Mouse (Mus musculus) MEL (cell line): Measurements from ENCODE around the gene Cdh4. TPM values are rescaled to one million over a fixed set of nuclear protein-coding genes. Genes with fewer than 3 reads are reported as not detected.

ENCODE experiments used
- DNase-seq: peaks from one replicate; pipeline ENCODE4 v3.0.0; 2011; ENCODE audit warnings: low read depth, low spot score
- H3K27ac ChIP-seq: 2 replicates; pipeline ENCODE4 v1.5.1; 2012; ENCODE audit warnings: low read depth, mild to moderate bottlenecking, control low read depth, low read length, moderate library complexity; ENCODE audit not compliant: control insufficient read depth
- H3K27me3 ChIP-seq, 2 experiments: fragments of 150-350 bp in 1 of 2; sonication (generic) in 1 of 2; 2 replicates each; pipeline ENCODE4 v1.6.1; 2012; ENCODE audit warnings: low read length in 2 of 2, mild to moderate bottlenecking in 2 of 2, improper control_type of control experiment in 1 of 2, moderate library complexity in 1 of 2; ENCODE audit not compliant: insufficient read depth in 2 of 2, control insufficient read depth in 1 of 2
- H3K36me3 ChIP-seq, 2 experiments: 2 replicates each; pipeline ENCODE4 v1.6.1; 2012 to 2014; ENCODE audit warnings: low read length in 2 of 2, improper control_type of control experiment in 1 of 2, inconsistent platforms in 1 of 2, mild to moderate bottlenecking in 1 of 2; ENCODE audit not compliant: insufficient read depth in 2 of 2, control insufficient read depth in 1 of 2
- H3K4me1 ChIP-seq, 2 experiments: fragments of 150-350 bp in 1 of 2; sonication (generic) in 1 of 2; 2 replicates each; pipeline ENCODE4 v1.6.1; 2012; ENCODE audit warnings: low read length in 2 of 2, improper control_type of control experiment in 1 of 2, mild to moderate bottlenecking in 1 of 2; ENCODE audit not compliant: insufficient read depth in 2 of 2, control insufficient read depth in 1 of 2
- H3K4me3 ChIP-seq, 2 experiments: fragments of 150-350 bp in 1 of 2; sonication (generic) in 1 of 2; 2 replicates each; pipeline ENCODE4 v1.5.1; 2012; ENCODE audit warnings: low read depth in 2 of 2, low read length in 2 of 2, mild to moderate bottlenecking in 2 of 2, moderate library complexity in 2 of 2, control low read depth in 1 of 2, improper control_type of control experiment in 1 of 2; ENCODE audit not compliant: control insufficient read depth in 1 of 2, insufficient read depth in 1 of 2
- H3K79me2 ChIP-seq: 2 replicates; pipeline ENCODE4 v1.6.1; 2012; ENCODE audit warnings: mild to moderate bottlenecking, low read length, moderate library complexity; ENCODE audit not compliant: control insufficient read depth, poor library complexity, insufficient read depth
- H3K9ac ChIP-seq: 2 replicates; pipeline ENCODE4 v1.6.1; 2012; ENCODE audit warnings: low read depth, mild to moderate bottlenecking, control low read depth, low read length, moderate library complexity; ENCODE audit not compliant: control insufficient read depth, poor library complexity, severe bottlenecking
- H3K9me3 ChIP-seq: fragments of 150-350 bp; sonication (generic); replicated peaks from 2 replicates; pipeline ENCODE4 v1.6.1; 2012; ENCODE audit warnings: mild to moderate bottlenecking, low read length, improper control_type of control experiment, moderate library complexity; ENCODE audit not compliant: insufficient read depth
- CHD1 ChIP-seq: IDR thresholded peaks from 2 replicates; pipeline ENCODE4 v1.6.1; 2012; ENCODE audit warnings: low read depth, mild to moderate bottlenecking, inconsistent platforms, low read length, improper control_type of control experiment
- CHD2 ChIP-seq: IDR thresholded peaks from 2 replicates; pipeline ENCODE4 v1.6.1; 2011; ENCODE audit warnings: low read length, improper control_type of control experiment
- ELF1 ChIP-seq: IDR thresholded peaks from 2 replicates; pipeline ENCODE4 v1.6.1; 2014; ENCODE audit warnings: low read depth, mild to moderate bottlenecking, inconsistent platforms, low read length, improper control_type of control experiment, moderate library complexity
- EP300 ChIP-seq, 2 experiments: IDR thresholded peaks; 2 replicates each; pipeline ENCODE4 v1.6.1; 2011; ENCODE audit warnings: improper control_type of control experiment in 2 of 2, low read length in 2 of 2, low read depth in 1 of 2, mild to moderate bottlenecking in 1 of 2
- GABPA ChIP-seq: IDR thresholded peaks from 2 replicates; pipeline ENCODE4 v1.6.1; 2012; ENCODE audit warnings: low read depth, mild to moderate bottlenecking, inconsistent platforms, low read length, improper control_type of control experiment, moderate library complexity
- GATA1 ChIP-seq: IDR thresholded peaks from 2 replicates; pipeline ENCODE4 v1.6.1; 2011; ENCODE audit warnings: low read depth, low read length, improper control_type of control experiment
- HCFC1 ChIP-seq: IDR thresholded peaks from 2 replicates; pipeline ENCODE4 v1.6.1; 2012; ENCODE audit warnings: low read depth, mild to moderate bottlenecking, inconsistent platforms, low read length, improper control_type of control experiment, moderate library complexity
- JUND ChIP-seq: IDR thresholded peaks from 2 replicates; pipeline ENCODE4 v1.6.1; 2011; ENCODE audit warnings: low read depth, mild to moderate bottlenecking, improper control_type of control experiment, low read length
- MAFK ChIP-seq: IDR thresholded peaks from 2 replicates; pipeline ENCODE4 v1.6.1; 2011; ENCODE audit warnings: low read depth, mild to moderate bottlenecking, low read length, improper control_type of control experiment, borderline replicate concordance
- MAZ ChIP-seq: IDR thresholded peaks from 2 replicates; pipeline ENCODE4 v1.6.1; 2012; ENCODE audit warnings: low read depth, mild to moderate bottlenecking, inconsistent platforms, low read length, improper control_type of control experiment
- MXI1 ChIP-seq: IDR thresholded peaks from 2 replicates; pipeline ENCODE4 v1.6.1; 2011; ENCODE audit warnings: mild to moderate bottlenecking, low read depth, low read length, improper control_type of control experiment
- MYC ChIP-seq: IDR thresholded peaks from 2 replicates; pipeline ENCODE4 v1.6.1; 2011; ENCODE audit warnings: low read depth, mild to moderate bottlenecking, low read length, improper control_type of control experiment, moderate library complexity
- NELFE ChIP-seq: IDR thresholded peaks from 2 replicates; pipeline ENCODE4 v1.6.1; 2011; ENCODE audit warnings: low read depth, low read length, improper control_type of control experiment
- NRF1 ChIP-seq: IDR thresholded peaks from 2 replicates; pipeline ENCODE4 v1.6.1; 2014; ENCODE audit warnings: low read depth, mild to moderate bottlenecking, inconsistent platforms, low read length, improper control_type of control experiment, moderate library complexity; ENCODE audit not compliant: poor library complexity, insufficient read depth, severe bottlenecking
- POLR2A ChIP-seq, 2 experiments: IDR thresholded peaks; 2 replicates each; pipeline ENCODE4 v1.6.1; 2011 to 2012; ENCODE audit warnings: low read length in 2 of 2, mild to moderate bottlenecking in 2 of 2, control low read depth in 1 of 2, improper control_type of control experiment in 1 of 2, low read depth in 1 of 2, moderate library complexity in 1 of 2; ENCODE audit not compliant: control insufficient read depth in 1 of 2, insufficient read depth in 1 of 2, poor library complexity in 1 of 2
- POLR2AphosphoS5 ChIP-seq: IDR thresholded peaks from 2 replicates; pipeline ENCODE4 v1.6.1; 2012; ENCODE audit warnings: low read depth, borderline replicate concordance, mild to moderate bottlenecking, inconsistent platforms, low read length, moderate library complexity, mixed read lengths
- RCOR1 ChIP-seq: IDR thresholded peaks from 2 replicates; pipeline ENCODE4 v1.6.1; 2012; ENCODE audit warnings: low read depth, mild to moderate bottlenecking, inconsistent platforms, low read length, improper control_type of control experiment
- SMC3 ChIP-seq: IDR thresholded peaks from 2 replicates; pipeline ENCODE4 v1.6.1; 2011; ENCODE audit warnings: low read depth, low read length, improper control_type of control experiment
- TAL1 ChIP-seq: IDR thresholded peaks from 2 replicates; pipeline ENCODE4 v1.6.1; 2012; ENCODE audit warnings: mild to moderate bottlenecking, inconsistent platforms, low read length, moderate library complexity, mixed read lengths
- TBP ChIP-seq: IDR thresholded peaks from 2 replicates; pipeline ENCODE4 v1.8.0; 2011; ENCODE audit warnings: low read depth, low read length, improper control_type of control experiment
- TCF12 ChIP-seq: IDR thresholded peaks from 2 replicates; pipeline ENCODE4 v1.6.1; 2014; ENCODE audit warnings: low read depth, mild to moderate bottlenecking, inconsistent platforms, low read length, improper control_type of control experiment, moderate library complexity
- USF2 ChIP-seq, 2 experiments: IDR thresholded peaks; 2 replicates each; pipeline ENCODE4 v1.6.1; 2011 to 2012; ENCODE audit warnings: improper control_type of control experiment in 2 of 2, low read length in 2 of 2, borderline replicate concordance in 1 of 2, inconsistent platforms in 1 of 2, low read depth in 1 of 2, mild to moderate bottlenecking in 1 of 2; ENCODE audit not compliant: insufficient read depth in 1 of 2
- ZC3H11A ChIP-seq: IDR thresholded peaks from 2 replicates; pipeline ENCODE4 v1.6.1; 2012; ENCODE audit warnings: low read depth, mild to moderate bottlenecking, inconsistent platforms, low read length, improper control_type of control experiment
- ZNF384 ChIP-seq: IDR thresholded peaks from 2 replicates; pipeline ENCODE4 v1.6.1; 2012; ENCODE audit warnings: low read depth, mild to moderate bottlenecking, inconsistent platforms, low read length, improper control_type of control experiment
- polyA plus RNA-seq, 2 experiments: library from polyadenylated mRNA; stranded (reverse) in 1 of 2; unstranded in 1 of 2; fragments of >175 nt in 1 of 2; fragments of >200 nt in 1 of 2; gene quantifications; 2 replicates each; pipeline versions ENCODE4 v1.2.1 to v1.2.4; 2012; ENCODE audit warnings: low replicate concordance in 2 of 2, low read depth in 1 of 2; ENCODE audit not compliant: insufficient read length in 2 of 2, insufficient read depth in 1 of 2, missing spikeins in 1 of 2
- total RNA-seq: library from RNA; depleted of rRNA; stranded (reverse); fragments of 300-350 nt; gene quantifications from 2 replicates; pipeline ENCODE4 v1.2.3, GENCODE M21; 2012

Cdh4 gene
- total and polyA plus RNA-seq, 3 experiments, result not detected

DNA sequence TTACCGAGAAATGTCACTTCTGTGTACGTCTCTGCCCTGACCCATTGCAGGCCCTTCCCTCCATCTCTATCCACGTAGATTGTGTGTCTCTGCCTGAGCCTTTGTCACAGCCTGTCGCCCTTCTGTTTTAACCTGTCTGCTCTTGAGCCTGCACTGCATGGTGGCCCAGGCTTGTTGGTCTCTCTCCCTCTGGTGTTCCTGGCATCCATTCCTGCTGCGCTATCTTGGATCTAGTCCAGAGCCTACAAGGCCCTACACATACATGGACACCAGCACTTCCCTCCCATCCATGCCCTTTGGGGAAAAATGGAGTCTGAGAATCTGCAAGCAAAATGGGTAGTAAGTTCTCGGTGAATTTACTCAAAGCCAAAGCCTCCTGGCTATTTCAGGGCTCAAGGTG is 91.0 kb downstream of the Cdh4 start:
- Histone ChIP-seq H3K4me3 (no peak overlapping the region), H3K27ac (no peak overlapping the region), H3K4me1 (no peaks in the 10 kb centered on the region), H3K27me3 (no peaks in the 10 kb centered on the region), H3K79me2 (no peaks in the 10 kb centered on the region), H3K9ac (no peak overlapping the region), H3K9me3 (no peaks in the 10 kb centered on the region), H3K36me3 (no peaks in the 10 kb centered on the region)
- DNase-seq, result no peak
- TF ChIP-seq SMC3 (no peak), MXI1 (no peak), HCFC1 (no peak), ELF1 (no peak), RCOR1 (no peak), TCF12 (no peak), NELFE (no peak), JUND (no peak), POLR2A (IDR thresholded peaks at IDR 0.05; ENCODE audit: control insufficient read depth in 1 of 2, insufficient read depth in 1 of 2, low read depth in 1 of 2, low read length in 2 of 2, poor library complexity in 1 of 2) (no peak), POLR2AphosphoS5 (no peak), GABPA (no peak), TAL1 (no peak), MAFK (no peak), MAZ (no peak), ZNF384 (no peak), USF2 (IDR thresholded peaks at IDR 0.05; ENCODE audit: borderline replicate concordance in 1 of 2, insufficient read depth in 1 of 2, low read depth in 1 of 2, low read length in 2 of 2) (no peak), TBP (no peak)

DNA sequence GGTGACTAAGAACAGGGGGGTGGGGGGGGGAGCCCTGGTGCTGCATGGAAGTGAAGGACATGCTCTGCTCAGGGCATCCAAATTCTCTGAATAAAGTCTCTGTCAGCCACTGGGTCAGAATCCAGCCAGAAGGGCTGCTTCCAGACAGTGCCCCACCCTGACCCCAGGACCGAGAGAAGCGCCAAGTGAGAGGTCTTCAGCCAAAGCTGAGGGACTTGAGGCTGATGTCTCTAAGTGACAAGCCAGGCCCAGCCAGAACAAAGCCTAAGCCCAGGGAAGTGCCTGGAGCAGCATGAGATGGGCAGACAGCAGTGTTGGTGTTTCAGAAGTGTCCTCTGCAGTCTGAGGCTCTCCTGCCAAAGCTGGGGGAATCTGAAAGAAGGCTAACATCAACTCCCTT is 91.7 kb downstream of the Cdh4 start:
- no peak overlapping the region for H3K4me3 ChIP-seq
- H3K9me3 ChIP-seq, result no peaks in the 10 kb centered on the region
- H3K27me3 ChIP-seq, result no peaks in the 10 kb centered on the region
- H3K36me3 ChIP-seq, result no peaks in the 10 kb centered on the region
- H3K9ac ChIP-seq, result no peak overlapping the region
- no peak for TF ChIP-seq MYC
- no peak for TF ChIP-seq RCOR1
- TF ChIP-seq EP300 (IDR thresholded peaks at IDR 0.05; ENCODE audit: low read depth in 1 of 2, low read length in 2 of 2), result no peak
- no peak for TF ChIP-seq USF2 (IDR thresholded peaks at IDR 0.05; ENCODE audit: borderline replicate concordance in 1 of 2, insufficient read depth in 1 of 2, low read depth in 1 of 2, low read length in 2 of 2)
- TF ChIP-seq ZNF384, result no peak
- TF ChIP-seq CHD1, result no peak
- TF ChIP-seq CHD2, result no peak
- no peak for TF ChIP-seq GABPA
- no peak for TF ChIP-seq ZC3H11A
- TF ChIP-seq GATA1, result no peak
- TF ChIP-seq POLR2A (IDR thresholded peaks at IDR 0.05; ENCODE audit: control insufficient read depth in 1 of 2, insufficient read depth in 1 of 2, low read depth in 1 of 2, low read length in 2 of 2, poor library complexity in 1 of 2), result no peak
- no peak for TF ChIP-seq JUND
- TF ChIP-seq NRF1, result no peak
- TF ChIP-seq HCFC1, result no peak
- DNase-seq, result no peak
- H3K27ac ChIP-seq, result no peak overlapping the region
- no peaks in the 10 kb centered on the region for H3K79me2 ChIP-seq
- H3K4me1 ChIP-seq, result no peaks in the 10 kb centered on the region
